Mouse (Mus musculus) megakaryocyte progenitor cell, adult 5-6 weeks (primary cell): ENCODE results near the gene Impdh1. TPM values are rescaled to one million over a fixed set of nuclear protein-coding genes. Genes with fewer than 3 reads are reported as not detected.

Experiments
- total RNA-seq, 2 experiments: library from RNA; stranded (forward) in 1 of 2; stranded (reverse) in 1 of 2; fragments of 157-497, 149-512 nt in 1 of 2; fragments of 200-1000 nt in 1 of 2; gene quantifications; 2 replicates each; pipeline versions ENCODE4 v1.2.3 to v1.2.4; 2015 to 2017

Impdh1 gene
- total RNA-seq, 2 experiments from 2014 or later = 56.0 to 94.2 TPM

Other genes with a start within 250 kb of the Impdh1 start
- gene Lep, start 156.1 kb downstream of the Impdh1 start, total RNA-seq (2015) = not detected in 2 replicates
- gene Lep, start 156.1 kb downstream of the Impdh1 start, total RNA-seq (2017) = not detected in 2 replicates
- gene Rbm28, start 51.4 kb downstream of the Impdh1 start, total RNA-seq (2015) = 46.3 and 59.0 TPM in 2 replicates
- gene Rbm28, start 51.4 kb downstream of the Impdh1 start, total RNA-seq (2017) = 47.4 and 79.8 TPM in 2 replicates
- gene Prrt4, start 36.8 kb downstream of the Impdh1 start, total RNA-seq (2015) = not detected in 2 replicates
- not detected in 2 replicates for gene Prrt4, start 36.8 kb downstream of the Impdh1 start, total RNA-seq (2017)
- gene Hilpda, start 56.1 kb upstream of the Impdh1 start, total RNA-seq (2015) = 14.3 and 17.8 TPM in 2 replicates
- gene Hilpda, start 56.1 kb upstream of the Impdh1 start, total RNA-seq (2017) = 7.1 and 10.9 TPM in 2 replicates
- 1.1 TPM in 1 of 2 replicates, not detected in the other for gene Fam71f2, start 63.2 kb upstream of the Impdh1 start, total RNA-seq (2015)
- 0.68 TPM in 1 of 2 replicates, not detected in the other for gene Fam71f2, start 63.2 kb upstream of the Impdh1 start, total RNA-seq (2017)
- not detected in 2 replicates for gene Fam71f1, start 102.8 kb upstream of the Impdh1 start, total RNA-seq (2015)
- not detected in 2 replicates for gene Fam71f1, start 102.8 kb upstream of the Impdh1 start, total RNA-seq (2017)
- gene Calu, start 131.7 kb upstream of the Impdh1 start, total RNA-seq (2015) = 84.9 and 85.3 TPM in 2 replicates
- 211 TPM in 2 replicates for gene Calu, start 131.7 kb upstream of the Impdh1 start, total RNA-seq (2017)
- gene Opn1sw, start 172.1 kb upstream of the Impdh1 start, total RNA-seq (2015) = not detected in 2 replicates
- not detected in 2 replicates for gene Opn1sw, start 172.1 kb upstream of the Impdh1 start, total RNA-seq (2017)
- gene Ccdc136, start 179.9 kb upstream of the Impdh1 start, total RNA-seq (2015) = not detected in 2 replicates
- gene Ccdc136, start 179.9 kb upstream of the Impdh1 start, total RNA-seq (2017) = 0.41 TPM in 1 of 2 replicates, not detected in the other
- gene Flnc, start 216.9 kb upstream of the Impdh1 start, total RNA-seq (2015) = not detected in 2 replicates
- gene Flnc, start 216.9 kb upstream of the Impdh1 start, total RNA-seq (2017) = not detected in 2 replicates